ENCODE assay signal across 29 mouse cellular contexts in genomic region chr6:72265664-72266063, GRCm38 (mm10). TPM values are rescaled to one million over a fixed set of nuclear protein-coding genes. Genes with fewer than 3 reads are reported as not detected.
A peak's percentile ranks its signal among the peaks of the same experiment; 100 is the strongest.
DNase-seq lines count a peak whose midpoint lies in the region; ATAC-seq and TF ChIP-seq lines count a peak whose summit lies in the region.
"Had no signal": no experiment of that assay in that cellular context is flagged by ENCODE, and none has a peak within 500 bp of the region (broad histone marks: within the 10 kb centered on the region; RNA-seq: fewer than 3 reads in every experiment).

No protein-coding gene starts in this region.

- H3K27ac ChIP-seq in kidney, embryonic 15.5 days: no peak overlapping the region
- H3K27ac ChIP-seq in brown adipose tissue, adult 24 weeks (replicated peaks; ENCODE audit: low read depth, low read length): peak overlapping the region; percentile 69
- H3K27ac ChIP-seq in midbrain, postnatal 0 days (ENCODE audit: low read depth, low read length): no peak overlapping the region
- H3K27ac ChIP-seq: forebrain, embryonic 12.5 days; limb, embryonic 13.5 days; midbrain, embryonic 15.5 days; neural tube, embryonic 15.5 days had no signal

- H3K36me3 ChIP-seq in kidney, embryonic 15.5 days: no peaks in the 10 kb centered on the region
- no peaks in the 10 kb centered on the region for H3K36me3 ChIP-seq in midbrain, postnatal 0 days (ENCODE audit: insufficient read depth, low read length)
- H3K36me3 ChIP-seq: forebrain, embryonic 12.5 days; heart, embryonic 12.5 days; limb, embryonic 13.5 days; midbrain, embryonic 15.5 days; neural tube, embryonic 15.5 days had no signal

- no peak overlapping the region for H3K9ac ChIP-seq in kidney, embryonic 15.5 days
- no peak overlapping the region for H3K9ac ChIP-seq in midbrain, postnatal 0 days (replicated peaks; ENCODE audit: low read length, poor library complexity, severe bottlenecking)
- H3K9ac ChIP-seq: forebrain, embryonic 12.5 days; heart, embryonic 12.5 days; limb, embryonic 13.5 days; liver, postnatal 0 days; midbrain, embryonic 15.5 days; neural tube, embryonic 15.5 days had no signal

- intact Hi-C loops in heart, postnatal 14 days (cut with DNase I): no loop called here

- 74% methylated on average over 6 of the region's 6 CpGs for WGBS in kidney, embryonic 15.5 days
- 75% methylated on average over 6 of the region's 6 CpGs for WGBS in midbrain, postnatal 0 days

- H3K4me2 ChIP-seq in kidney, embryonic 15.5 days: no peak overlapping the region
- H3K4me2 ChIP-seq in midbrain, postnatal 0 days (ENCODE audit: low read depth, low read length, poor library complexity, severe bottlenecking): no peak overlapping the region
- H3K4me2 ChIP-seq: forebrain, embryonic 12.5 days; heart, embryonic 12.5 days; limb, embryonic 13.5 days; midbrain, embryonic 15.5 days; neural tube, embryonic 15.5 days had no signal

- H3K4me1 ChIP-seq in kidney, embryonic 15.5 days: 0 out of 2 replicates have a peak, but pooled peaks cover 6% of the 10 kb centered on the region
- peaks cover 9% of the 10 kb centered on the region; the same call in 1 of the 2 replicates for H3K4me1 ChIP-seq in brown adipose tissue, adult 24 weeks (ENCODE audit: control insufficient read depth, insufficient read depth, insufficient read length, low read length)
- no peaks in the 10 kb centered on the region for H3K4me1 ChIP-seq in midbrain, postnatal 0 days (ENCODE audit: insufficient read depth, low read length)
- H3K4me1 ChIP-seq: forebrain, embryonic 12.5 days; midbrain, embryonic 15.5 days had no signal

- no peak for TF ChIP-seq CTCF in midbrain, postnatal 0 days (IDR thresholded peaks at IDR 0.05)

- no peak for ATAC-seq in kidney, embryonic 15.5 days (replicated peaks; ENCODE audit: low FRiP score)
- no peak for ATAC-seq in midbrain, postnatal 0 days (ENCODE audit: low FRiP score)
- ATAC-seq: hindbrain, embryonic 16.5 days; intestine, embryonic 16.5 days; liver, postnatal 0 days; midbrain, embryonic 15.5 days had no signal

- no peaks in the 10 kb centered on the region for H3K9me3 ChIP-seq in kidney, embryonic 15.5 days (replicated peaks)
- H3K9me3 ChIP-seq in midbrain, postnatal 0 days (ENCODE audit: low read length): no peaks in the 10 kb centered on the region
- H3K9me3 ChIP-seq: forebrain, embryonic 12.5 days; heart, embryonic 12.5 days; limb, embryonic 13.5 days; midbrain, embryonic 15.5 days; neural tube, embryonic 15.5 days had no signal

- no peak overlapping the region for H3K4me3 ChIP-seq in kidney, embryonic 15.5 days (replicated peaks)
- H3K4me3 ChIP-seq in brown adipose tissue, adult 24 weeks (ENCODE audit: insufficient read depth, low read depth, low read length): no peak overlapping the region
- H3K4me3 ChIP-seq in midbrain, postnatal 0 days (ENCODE audit: low read depth, low read length): no peak overlapping the region
- H3K4me3 ChIP-seq: forebrain, embryonic 12.5 days; heart, embryonic 12.5 days; limb, embryonic 13.5 days; midbrain, embryonic 15.5 days; neural tube, embryonic 15.5 days had no signal

- H3K27me3 ChIP-seq in kidney, embryonic 15.5 days: no peaks in the 10 kb centered on the region
- no peaks in the 10 kb centered on the region for H3K27me3 ChIP-seq in midbrain, postnatal 0 days (ENCODE audit: insufficient read depth, low read length)
- H3K27me3 ChIP-seq: heart, embryonic 12.5 days; limb, embryonic 13.5 days; midbrain, embryonic 15.5 days had no signal

- DNase-seq in heart, adult 18-20 months: peak; percentile 44 to 63
- DNase-seq in heart, postnatal 14 days: no peak
- peak; percentile 35 for DNase-seq in kidney, postnatal 14 days
- DNase-seq in lung, postnatal 25 days (ENCODE audit: low spot score): peak; percentile 44
- no peak for DNase-seq in midbrain, postnatal 0 days (ENCODE audit: low spot score)
- DNase-seq: adrenal gland, postnatal 25 days; cerebellum, adult 18-20 months; cerebellum, postnatal 36 days; gastrocnemius, postnatal 10 days; heart, postnatal 36 days; liver, postnatal 0 days; spleen, adult 18-20 months; thymus, postnatal 36 days had no signal

RNA-seq across cellular contexts. Expression of gene Atoh8, which starts 30.3 kb away (rescaled TPM):
- 1 to 10 TPM; 8.3 to 9.1 TPM for total RNA-seq in heart, adult 18-20 months (2021)
- 10 to 100 TPM; 10.1 to 11.3 TPM for total RNA-seq in heart, postnatal 14 days (2021)
- 18.5 and 18.9 TPM in 2 replicates for polyA plus RNA-seq in kidney, embryonic 15.5 days (2015; fragmentation: Nextera tagmentation; extraction: Ambion mirVana)
- 1.9 and 4.3 TPM in 2 replicates for polyA plus RNA-seq in brown adipose tissue, adult 24 weeks (2012; ENCODE audit: insufficient read depth, insufficient read length, missing spikeins)
- 1.8 and 3.7 TPM in 2 replicates for total RNA-seq in midbrain, postnatal 0 days (2014; rRNA removed)
- polyA plus RNA-seq in midbrain, postnatal 0 days (2015; fragmentation: Nextera tagmentation; extraction: Ambion mirVana): 1.9 and 2.3 TPM in 2 replicates
- total RNA-seq: megakaryocyte-erythroid progenitor cell, adult 5-6 weeks; MEL had no signal

RNA-seq across cellular contexts. Expression of gene Sftpb, which starts 38.7 kb away (rescaled TPM):
- total RNA-seq in heart, adult 18-20 months (2021): not detected
- total RNA-seq in heart, postnatal 14 days (2021): under 1 TPM in 1 of 2 experiments, not detected in 1; 0.81 TPM
- not detected in 2 replicates for polyA plus RNA-seq in kidney, embryonic 15.5 days (2015; fragmentation: Nextera tagmentation; extraction: Ambion mirVana)
- polyA plus RNA-seq in brown adipose tissue, adult 24 weeks (2012; ENCODE audit: insufficient read depth, insufficient read length, missing spikeins): not detected in 2 replicates
- 1.9 and 3.0 TPM in 2 replicates for total RNA-seq in midbrain, postnatal 0 days (2014; rRNA removed)
- 0.19 and 0.20 TPM in 2 replicates for polyA plus RNA-seq in midbrain, postnatal 0 days (2015; fragmentation: Nextera tagmentation; extraction: Ambion mirVana)
- total RNA-seq: adrenal gland, postnatal 25 days; CH12.LX; gastrocnemius, postnatal 10 days; heart, postnatal 36 days; layer of hippocampus, adult 18-20 months; layer of hippocampus, postnatal 25 days; left cerebral cortex, postnatal 10 days; megakaryocyte-erythroid progenitor cell, adult 5-6 weeks; MEL had no signal
- polyA plus RNA-seq: forebrain, embryonic 12.5 days; heart, embryonic 12.5 days; limb, embryonic 13.5 days; stomach, embryonic 14.5 days had no signal

Comparison
In these comparisons a context has a peak if more than half of its experiments do, and no peak if none do; other contexts are left out.
1. DNase-seq: peak in heart, adult 18-20 months (2 of 2), kidney, postnatal 14 days (single experiment) and lung, postnatal 25 days (single experiment); none in heart, postnatal 14 days (0 of 2) and midbrain, postnatal 0 days (single experiment).